8 mouse cellular contexts compared by ENCODE assay signal in genomic region chr7:112212921-112213721, GRCm38 (mm10). TPM values are rescaled to one million over a fixed set of nuclear protein-coding genes. Genes with fewer than 3 reads are reported as not detected.
DNase-seq lines count a peak whose midpoint lies in the region; ATAC-seq lines count a peak whose summit lies in the region.

No protein-coding gene starts in this region.

- no peaks in the 10 kb centered on the region for H3K9me3 ChIP-seq in forebrain, embryonic 16.5 days (ENCODE audit: control insufficient read depth, low read length)
- peaks cover 11% of the 10 kb centered on the region; the same call in 1 of the 2 replicates for H3K9me3 ChIP-seq in megakaryocyte, embryonic 14.5 days

- no peaks in the 10 kb centered on the region for H3K27me3 ChIP-seq in forebrain, embryonic 16.5 days (replicated peaks; ENCODE audit: control insufficient read depth, insufficient read depth, low read length)
- H3K27me3 ChIP-seq in megakaryocyte, embryonic 14.5 days (replicated peaks), result peaks cover 10% of the 10 kb centered on the region

- no peak overlapping the region for H3K4me2 ChIP-seq in forebrain, embryonic 16.5 days (ENCODE audit: low read length)

- DNase-seq in layer of hippocampus, adult 9-11 months, result peak; percentile 69
- DNase-seq in layer of hippocampus, postnatal 25 days (ENCODE audit: extremely low spot score in 1 of 2, low spot score in 1 of 2), result no peak
- DNase-seq in T-cell, adult 2 months (ENCODE audit: low spot score), result peak; percentile 71
- peak; percentile 50 for DNase-seq in kidney, postnatal 10 days
- peak; percentile 81 for DNase-seq in thymus, postnatal 4 days

- ATAC-seq in forebrain, embryonic 16.5 days, result peak; percentile 72; the same call in 1 of the 2 replicates
- no peak for ATAC-seq in megakaryocyte-erythroid progenitor cell, adult 5-6 weeks (replicated peaks; ENCODE audit: low FRiP score, low TSS enrichment, poor library complexity, severe bottlenecking)

- no peaks in the 10 kb centered on the region for H3K36me3 ChIP-seq in forebrain, embryonic 16.5 days (ENCODE audit: control insufficient read depth, insufficient read depth)
- H3K36me3 ChIP-seq in megakaryocyte, embryonic 14.5 days (replicated peaks; ENCODE audit: low read length), result no peaks in the 10 kb centered on the region

- no peak overlapping the region for H3K27ac ChIP-seq in forebrain, embryonic 16.5 days (ENCODE audit: low read length)

- H3K4me3 ChIP-seq in forebrain, embryonic 16.5 days (replicated peaks; ENCODE audit: low read length), result no peak overlapping the region
- peak overlapping the region; percentile 54 for H3K4me3 ChIP-seq in megakaryocyte, embryonic 14.5 days (replicated peaks)

- WGBS in forebrain, embryonic 16.5 days, result 38% methylated on average over 8 of the region's 8 CpGs

- no peak overlapping the region for H3K9ac ChIP-seq in forebrain, embryonic 16.5 days (replicated peaks; ENCODE audit: low read depth, low read length)

- peaks cover 7% of the 10 kb centered on the region for H3K4me1 ChIP-seq in forebrain, embryonic 16.5 days (replicated peaks; ENCODE audit: control insufficient read depth, insufficient read depth, low read length)
- H3K4me1 ChIP-seq in megakaryocyte, embryonic 14.5 days, result peaks cover 4% of the 10 kb centered on the region; the same call in 1 of the 2 replicates

RNA-seq across cellular contexts. Expression of gene Mical2, which starts 12.5 kb away (rescaled TPM):
- total RNA-seq in layer of hippocampus, postnatal 25 days (2021), result 100 to 1,000 TPM; 645 to 717 TPM
- polyA plus RNA-seq in forebrain, embryonic 16.5 days (2015; fragmentation: Nextera tagmentation; extraction: Ambion mirVana), result 10.0 and 11.1 TPM in 2 replicates
- 0.22 and 0.24 TPM in 2 replicates for polyA plus RNA-seq in megakaryocyte, embryonic 14.5 days (2012; ENCODE audit: insufficient read depth, low replicate concordance)
- total RNA-seq in megakaryocyte-erythroid progenitor cell, adult 5-6 weeks (2014; fragmentation: Nextera tagmentation), result 0.59 TPM in 1 of 2 replicates, not detected in the other
- 0.27 and 0.47 TPM in 2 replicates for total RNA-seq in megakaryocyte-erythroid progenitor cell, adult 5-6 weeks (2017)

RNA-seq across cellular contexts. Expression of gene Dkk3, which starts 54.3 kb away (rescaled TPM):
- 100 to 1,000 TPM; 218 to 244 TPM for total RNA-seq in layer of hippocampus, postnatal 25 days (2021)
- 22.0 and 29.9 TPM in 2 replicates for polyA plus RNA-seq in forebrain, embryonic 16.5 days (2015; fragmentation: Nextera tagmentation; extraction: Ambion mirVana)
- polyA plus RNA-seq in megakaryocyte, embryonic 14.5 days (2012; ENCODE audit: insufficient read depth, low replicate concordance), result 0.08 TPM in 1 of 2 replicates, not detected in the other
- not detected in 2 replicates for total RNA-seq in megakaryocyte-erythroid progenitor cell, adult 5-6 weeks (2014; fragmentation: Nextera tagmentation)
- total RNA-seq in megakaryocyte-erythroid progenitor cell, adult 5-6 weeks (2017), result not detected in 2 replicates

Comparison
In these comparisons a context has a peak if more than half of its experiments do, and no peak if none do; other contexts are left out.
1. DNase-seq: peak in layer of hippocampus, adult 9-11 months (single experiment), T-cell, adult 2 months (single experiment), kidney, postnatal 10 days (single experiment) and thymus, postnatal 4 days (single experiment); none in layer of hippocampus, postnatal 25 days (0 of 2).
2. RNA of gene Mical2, which starts 12.5 kb away (total RNA-seq): 645 to 717 TPM in layer of hippocampus, postnatal 25 days; 0.27 to 0.59 TPM in megakaryocyte-erythroid progenitor cell, adult 5-6 weeks; every median in the first group is over 100 times any median in the second.
3. RNA of gene Dkk3, which starts 54.3 kb away (total RNA-seq): 218 to 244 TPM in layer of hippocampus, postnatal 25 days; not detected in megakaryocyte-erythroid progenitor cell, adult 5-6 weeks; every median in the first group is over 100 times any median in the second.